Mouse (Mus musculus) hindbrain, embryonic 14.5 days (tissue): Measurements from ENCODE around the gene Gpr143. TPM values are rescaled to one million over a fixed set of nuclear protein-coding genes. Genes with fewer than 3 reads are reported as not detected.

Experiments
- ATAC-seq: fragments of 200-750 bp; cut with Nextera tagmentation; 2 replicates; pipeline ENCODE4 v1.8.0; 2017; ENCODE audit warnings: moderate number of reproducible peaks, mild to moderate bottlenecking, moderate TSS enrichment, moderate library complexity; ENCODE audit not compliant: low FRiP score
- DNase-seq: peaks from one replicate; pipeline ENCODE4 v3.0.0-alpha.2; 2015; ENCODE audit warnings: low spot score
- H3K27ac ChIP-seq: fragments of 300-500 bp; sonication (generic); 2 replicates; pipeline ENCODE4 v1.5.1; 2014; ENCODE audit warnings: mild to moderate bottlenecking, moderate library complexity
- H3K27me3 ChIP-seq: fragments of 300-500 bp; sonication (generic); 2 replicates; pipeline ENCODE4 v1.6.1; 2014; ENCODE audit warnings: mild to moderate bottlenecking, low read length, mixed read lengths; ENCODE audit not compliant: control insufficient read depth, insufficient read depth
- H3K36me3 ChIP-seq: fragments of 300-500 bp; sonication (generic); replicated peaks from 2 replicates; pipeline ENCODE4 v1.6.1; 2014; ENCODE audit not compliant: control insufficient read depth, insufficient read depth
- H3K4me1 ChIP-seq: fragments of 300-500 bp; sonication (generic); replicated peaks from 2 replicates; pipeline ENCODE4 v1.6.1; 2014; ENCODE audit warnings: antibody characterized with exemption, low read length, mixed read lengths; ENCODE audit not compliant: control insufficient read depth, insufficient read depth
- H3K4me2 ChIP-seq: fragments of 300-500 bp; sonication (generic); replicated peaks from 2 replicates; pipeline ENCODE4 v1.6.1; 2014; ENCODE audit warnings: mild to moderate bottlenecking, moderate library complexity
- H3K4me3 ChIP-seq: fragments of 300-500 bp; sonication (generic); replicated peaks from 2 replicates; pipeline ENCODE4 v1.5.1; 2014; ENCODE audit warnings: mild to moderate bottlenecking, low read length
- H3K9ac ChIP-seq: fragments of 300-500 bp; sonication (generic); 2 replicates; pipeline ENCODE4 v1.6.1; 2014
- H3K9me3 ChIP-seq: fragments of 300-500 bp; sonication (generic); 2 replicates; pipeline ENCODE4 v1.6.1; 2016; ENCODE audit warnings: low read length; ENCODE audit not compliant: control insufficient read depth
- WGBS: fragments of 180-500 bp; shearing (Covaris S2); extraction: QIAGEN DNeasy Blood & Tissue Kit; methylation state at CpG from one replicate; pipeline ENCODE4 v1.1.7; 2014; 5-methylcytosine and 5-hydroxymethylcytosine counted together
- polyA plus RNA-seq: library from polyadenylated mRNA; unstranded; fragments of >200 nt; fragmentation: Nextera tagmentation; extraction: Ambion mirVana; gene quantifications from 2 replicates; pipeline ENCODE4 v1.2.1, GENCODE M21; 2014

Gene Gpr143
- polyA plus RNA-seq, result 0.21 and 0.56 TPM in 2 replicates

DNA sequence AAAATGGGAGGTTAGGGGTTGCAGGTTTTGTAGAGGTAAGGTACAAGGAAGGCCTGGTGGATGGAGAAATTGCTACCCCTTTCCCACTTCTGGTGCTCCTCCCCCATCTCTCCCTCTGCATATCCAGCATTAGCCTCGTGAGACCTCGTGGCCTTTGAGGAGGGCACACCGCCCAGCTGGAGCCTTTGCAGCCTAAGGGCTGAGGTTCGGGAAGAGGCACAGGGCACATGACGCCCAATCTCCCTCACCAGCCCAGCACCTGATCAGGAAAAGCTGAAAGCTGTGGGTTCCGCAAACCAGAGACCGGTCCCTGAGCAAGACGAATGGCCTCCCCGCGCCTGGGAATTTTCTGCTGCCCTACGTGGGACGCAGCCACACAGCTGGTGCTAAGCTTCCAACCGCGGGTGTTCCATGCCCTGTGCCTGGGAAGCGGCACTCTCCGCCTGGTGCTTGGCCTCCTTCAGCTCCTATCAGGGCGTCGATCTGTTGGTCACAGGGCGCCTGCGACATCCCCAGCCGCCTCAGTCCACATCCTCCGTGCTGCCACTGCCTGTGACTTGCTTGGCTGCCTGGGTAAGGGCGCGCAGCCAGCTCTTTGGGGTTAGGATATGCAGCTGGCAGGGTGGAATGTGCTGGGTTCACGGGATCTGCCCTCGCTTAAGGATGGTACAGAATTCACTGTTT, at the start of gene Gpr143:
Gene Gpr143 (plus strand): TSS at position 202 of the 684 bp plus-strand sequence.
- DNase-seq, result no peak
- Histone ChIP-seq H3K27ac (no peak within 1 kb of the TSS), H3K4me1 (no peaks in the 10 kb centered on the region), H3K9me3 (no peaks in the 10 kb centered on the region), H3K27me3 (peaks cover 24% of the 10 kb centered on the region), H3K4me2 (peak within 1 kb of the TSS; percentile 53), H3K9ac (peak within 1 kb of the TSS; percentile 42), H3K36me3 (no peaks in the 10 kb centered on the region), H3K4me3 (peak within 1 kb of the TSS; percentile 23)
- peak; percentile 34; the same call in 1 of the 2 replicates for ATAC-seq
- WGBS, result 24% methylated on average over 26 of the region's 26 CpGs

DNA sequence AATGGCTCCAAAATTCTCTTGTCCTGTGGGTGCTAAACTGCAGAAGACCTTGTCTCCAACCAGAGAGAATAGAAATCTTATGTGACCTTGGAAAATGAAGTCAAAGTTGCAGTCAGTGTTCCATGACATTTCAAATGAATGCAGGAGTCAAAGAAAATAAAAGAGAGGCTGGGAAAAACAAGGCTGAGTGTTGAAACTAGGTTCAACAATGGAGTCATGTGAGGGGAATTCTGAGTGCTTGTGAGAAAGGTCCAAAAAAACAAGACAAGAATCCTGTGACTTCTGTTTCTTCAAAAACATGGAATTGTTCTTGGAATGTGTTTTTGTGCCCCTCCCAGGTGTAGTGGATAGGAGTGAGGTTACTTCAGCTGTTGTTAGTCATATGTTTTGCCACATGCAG, 46.4 kb upstream of the Gpr143 start:
- no peak for DNase-seq
- Histone ChIP-seq H3K27ac (no peak overlapping the region), H3K9me3 (no peaks in the 10 kb centered on the region), H3K4me1 (no peaks in the 10 kb centered on the region), H3K4me3 (no peak overlapping the region), H3K4me2 (no peak overlapping the region), H3K36me3 (no peaks in the 10 kb centered on the region), H3K9ac (no peak overlapping the region), H3K27me3 (peaks cover 31% of the 10 kb centered on the region)
- no peak for ATAC-seq

DNA sequence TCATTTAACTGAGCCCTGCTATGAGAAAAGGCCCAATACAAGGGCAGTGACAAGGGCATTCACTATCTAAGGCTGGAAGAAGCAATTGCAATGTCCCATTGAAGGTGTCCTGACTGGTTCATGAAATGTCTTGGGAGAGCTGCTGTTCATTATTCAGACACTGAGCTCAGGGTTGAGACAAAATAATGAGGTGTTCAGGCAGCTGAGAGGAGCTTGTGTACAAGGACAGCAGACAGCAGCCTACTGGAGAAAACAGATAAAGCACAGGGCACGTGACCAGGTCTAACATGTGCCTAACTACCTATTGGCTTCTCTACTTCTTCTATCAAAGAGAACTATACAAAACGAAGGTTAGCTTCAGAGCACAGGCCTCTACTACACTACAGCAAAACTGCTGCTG, 43.5 kb upstream of the Gpr143 start:
- Histone ChIP-seq H3K4me2 (no peak overlapping the region), H3K4me3 (no peak overlapping the region), H3K36me3 (no peaks in the 10 kb centered on the region), H3K27ac (no peak overlapping the region), H3K27me3 (peaks cover 36% of the 10 kb centered on the region), H3K9ac (no peak overlapping the region), H3K4me1 (no peaks in the 10 kb centered on the region), H3K9me3 (no peaks in the 10 kb centered on the region)
- ATAC-seq (no peak), DNase-seq (no peak)
- WGBS, result 80% methylated on average over 2 of the region's 2 CpGs

DNA sequence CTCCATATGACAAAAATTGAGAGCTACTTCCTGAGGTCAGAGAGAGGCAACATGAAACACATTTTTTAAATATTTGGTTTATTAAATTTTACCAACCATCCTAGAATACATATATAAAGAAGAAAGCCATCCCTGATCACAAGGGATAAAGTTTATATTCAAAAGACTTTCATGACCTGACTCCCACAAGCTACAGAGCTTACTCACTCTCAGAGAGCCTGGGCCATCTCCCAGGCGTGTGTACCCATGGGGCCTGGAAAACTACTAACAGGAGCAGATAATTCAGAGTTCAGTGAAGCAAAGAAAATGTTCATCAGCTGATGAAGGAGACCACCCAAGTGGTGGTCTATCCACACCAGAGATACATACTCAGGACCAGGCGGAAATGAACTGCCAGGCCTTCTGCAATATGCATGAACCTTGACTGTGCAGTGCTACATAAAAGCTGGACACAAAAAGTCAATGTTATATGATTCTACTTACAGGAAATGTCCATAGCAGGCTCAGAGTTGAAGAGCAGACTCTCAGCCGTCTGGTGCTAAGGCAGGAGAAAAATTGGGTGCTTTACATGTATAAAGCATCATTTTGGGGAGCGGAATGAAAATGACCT, 42.9 kb upstream of the Gpr143 start:
- ATAC-seq, result no peak
- Histone ChIP-seq H3K9me3 (no peaks in the 10 kb centered on the region), H3K27me3 (peaks cover 39% of the 10 kb centered on the region), H3K4me3 (no peak overlapping the region), H3K36me3 (no peaks in the 10 kb centered on the region), H3K9ac (no peak overlapping the region), H3K4me1 (no peaks in the 10 kb centered on the region), H3K27ac (no peak overlapping the region), H3K4me2 (no peak overlapping the region)
- 71% methylated on average over 4 of the region's 4 CpGs for WGBS
- DNase-seq, result no peak

DNA sequence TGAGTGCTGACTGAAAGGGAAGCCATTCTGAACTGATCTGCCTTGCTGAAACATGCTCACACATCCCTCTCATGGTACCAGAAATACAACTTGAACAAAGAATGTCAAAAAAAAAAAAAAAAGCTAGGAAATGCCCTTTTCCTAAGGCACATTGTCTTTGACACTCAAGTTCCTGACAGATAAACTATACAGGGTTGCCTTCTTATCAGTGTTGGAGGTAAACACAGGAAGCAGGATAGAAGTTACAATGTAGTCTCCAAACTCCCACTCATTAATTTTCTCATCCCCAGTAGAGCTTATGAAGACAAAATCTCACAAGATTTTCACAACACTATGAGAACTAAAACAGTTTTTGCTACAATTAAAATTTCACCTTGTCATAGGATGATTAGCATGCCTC, 38.1 kb upstream of the Gpr143 start:
- no peak overlapping the region for H3K4me3 ChIP-seq
- no peak overlapping the region for H3K9ac ChIP-seq
- H3K27ac ChIP-seq, result no peak overlapping the region
- H3K36me3 ChIP-seq, result no peaks in the 10 kb centered on the region
- H3K27me3 ChIP-seq, result peaks cover 30% of the 10 kb centered on the region
- ATAC-seq (no peak), DNase-seq (no peak)
- no peaks in the 10 kb centered on the region for H3K4me1 ChIP-seq
- no peaks in the 10 kb centered on the region for H3K9me3 ChIP-seq
- no peak overlapping the region for H3K4me2 ChIP-seq

DNA sequence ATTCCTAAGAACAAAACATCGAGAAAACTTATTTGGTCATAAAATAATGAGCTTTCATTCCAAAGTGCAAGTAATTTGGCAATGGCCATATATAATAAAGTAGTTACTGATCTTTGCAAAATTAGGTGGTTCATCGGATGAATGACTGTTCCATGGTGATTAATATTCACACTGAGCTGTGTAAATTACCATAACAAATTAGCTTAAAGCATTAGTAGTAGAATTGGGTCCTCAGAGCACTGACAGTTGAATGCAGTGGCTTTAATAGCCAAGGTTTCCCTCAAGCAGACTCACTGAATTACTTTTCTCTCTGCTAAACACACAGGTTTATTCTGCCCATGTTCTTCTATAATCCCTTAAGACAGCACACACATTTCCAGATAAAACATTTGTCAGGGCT, 35.8 kb upstream of the Gpr143 start:
- no peak for DNase-seq

DNA sequence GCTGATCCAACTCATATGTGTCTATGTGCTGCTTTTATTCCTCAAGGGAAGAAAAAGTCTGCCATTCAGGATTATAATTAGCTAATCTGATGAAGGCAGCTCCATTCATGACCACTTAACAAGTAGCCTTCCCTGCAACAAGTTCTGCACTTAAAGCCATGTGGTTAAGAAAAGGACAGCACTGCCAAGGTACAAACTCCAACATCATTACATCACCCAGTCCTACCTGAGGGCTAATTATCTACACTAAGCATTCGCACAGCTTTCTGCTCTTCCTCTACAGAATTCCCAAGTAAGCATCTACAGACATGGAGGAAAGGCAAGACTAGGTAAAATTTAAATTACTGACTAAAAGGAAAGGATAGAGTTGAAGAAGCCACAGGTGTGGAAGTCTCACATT, 25.9 kb upstream of the Gpr143 start:
- Histone ChIP-seq H3K4me2 (no peak overlapping the region), H3K27me3 (no peaks in the 10 kb centered on the region), H3K9ac (no peak overlapping the region), H3K4me1 (no peaks in the 10 kb centered on the region), H3K9me3 (no peaks in the 10 kb centered on the region), H3K27ac (no peak overlapping the region), H3K36me3 (no peaks in the 10 kb centered on the region), H3K4me3 (no peak overlapping the region)
- WGBS, result 94% methylated on average over 1 of the region's 1 CpGs
- ATAC-seq (no peak), DNase-seq (no peak)

More for the DNA sequence above, 35.8 kb upstream of the Gpr143 start:
- 52% methylated on average over 2 of the region's 2 CpGs for WGBS
- peaks cover 15% of the 10 kb centered on the region for H3K27me3 ChIP-seq
- no peaks in the 10 kb centered on the region for H3K4me1 ChIP-seq
- no peak for ATAC-seq
- H3K4me2 ChIP-seq, result no peak overlapping the region
- H3K9me3 ChIP-seq, result no peaks in the 10 kb centered on the region
- no peak overlapping the region for H3K27ac ChIP-seq
- H3K9ac ChIP-seq, result no peak overlapping the region
- H3K36me3 ChIP-seq, result no peaks in the 10 kb centered on the region
- H3K4me3 ChIP-seq, result no peak overlapping the region

DNA sequence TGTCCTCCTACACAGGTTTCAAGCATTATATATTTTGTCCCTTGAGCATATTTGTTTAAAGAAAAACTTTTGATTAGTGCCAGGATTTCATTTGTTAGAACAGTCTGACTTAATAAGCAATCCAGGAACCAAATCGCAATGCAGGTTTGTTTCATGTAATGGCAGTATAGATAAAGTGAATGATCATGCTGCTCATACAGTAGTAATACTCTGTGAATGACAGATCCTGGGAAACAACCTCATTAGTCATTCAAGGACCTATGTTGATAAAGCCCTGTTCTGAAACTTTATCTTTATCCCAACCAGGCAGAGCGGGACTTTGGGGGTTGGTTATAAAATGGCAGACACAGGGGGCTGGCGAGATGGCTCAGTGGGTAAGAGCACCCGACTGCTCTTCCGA, 25.4 kb upstream of the Gpr143 start:
- ATAC-seq (no peak), DNase-seq (no peak)
- H3K27me3 ChIP-seq, result no peaks in the 10 kb centered on the region
- H3K9ac ChIP-seq, result no peak overlapping the region
- WGBS, result 92% methylated on average over 5 of the region's 5 CpGs
- H3K4me2 ChIP-seq, result no peak overlapping the region
- H3K9me3 ChIP-seq, result no peaks in the 10 kb centered on the region
- no peaks in the 10 kb centered on the region for H3K36me3 ChIP-seq
- H3K4me1 ChIP-seq, result no peaks in the 10 kb centered on the region
- no peak overlapping the region for H3K4me3 ChIP-seq
- no peak overlapping the region for H3K27ac ChIP-seq

DNA sequence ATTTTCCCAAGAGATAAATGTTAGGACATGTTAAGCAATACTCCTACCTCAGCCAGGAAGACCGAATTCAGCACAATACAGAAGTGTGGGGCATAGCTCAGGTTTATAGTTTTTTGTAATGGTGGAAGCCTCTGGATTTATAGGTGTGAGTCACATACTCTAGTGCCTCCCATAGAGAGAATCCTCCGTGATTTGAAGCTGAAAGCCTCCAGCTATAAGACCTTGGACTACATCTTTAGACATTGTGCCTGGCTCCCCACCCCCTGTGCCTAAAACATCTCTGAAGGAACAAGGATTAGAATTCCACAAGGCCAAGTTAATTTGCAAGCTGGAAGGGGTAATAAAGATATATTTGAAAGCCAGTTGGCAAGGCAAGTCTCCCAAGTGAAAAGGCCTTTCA, 19.3 kb upstream of the Gpr143 start:
- H3K4me1 ChIP-seq, result no peaks in the 10 kb centered on the region
- no peak overlapping the region for H3K27ac ChIP-seq
- H3K27me3 ChIP-seq, result peaks cover 11% of the 10 kb centered on the region; the same call in 1 of the 2 replicates
- no peak overlapping the region for H3K9ac ChIP-seq
- 61% methylated on average over 2 of the region's 2 CpGs for WGBS
- no peak overlapping the region for H3K4me2 ChIP-seq
- no peaks in the 10 kb centered on the region for H3K9me3 ChIP-seq
- DNase-seq (no peak), ATAC-seq (no peak)
- no peaks in the 10 kb centered on the region for H3K36me3 ChIP-seq
- H3K4me3 ChIP-seq, result no peak overlapping the region
